Mouse (Mus musculus) embryonic facial prominence, embryonic 15.5 days (tissue): ENCODE measurements around the gene Cspg5. TPM values are rescaled to one million over a fixed set of nuclear protein-coding genes. Genes with fewer than 3 reads are reported as not detected.

Experiments used
- ATAC-seq: fragments of 200-750 bp; cut with Nextera tagmentation; 2 replicates; pipeline ENCODE4 v1.8.0; 2017; ENCODE audit warnings: low read depth, moderate TSS enrichment; ENCODE audit not compliant: insufficient number of reproducible peaks, low FRiP score, low TSS enrichment
- H3K27ac ChIP-seq: fragments of 300-500 bp; sonication (generic); replicated peaks from 2 replicates; pipeline ENCODE4 v1.5.1; 2015; ENCODE audit warnings: mild to moderate bottlenecking, inconsistent platforms
- H3K27me3 ChIP-seq: fragments of 300-500 bp; sonication (generic); 2 replicates; pipeline ENCODE4 v1.6.1; 2015; ENCODE audit warnings: inconsistent platforms
- H3K36me3 ChIP-seq: fragments of 300-500 bp; sonication (generic); 2 replicates; pipeline ENCODE4 v1.6.1; 2015; ENCODE audit warnings: mild to moderate bottlenecking, inconsistent platforms
- H3K4me1 ChIP-seq: fragments of 300-500 bp; sonication (generic); 2 replicates; pipeline ENCODE4 v1.6.1; 2015; ENCODE audit warnings: inconsistent platforms
- H3K4me2 ChIP-seq: fragments of 300-500 bp; sonication (generic); replicated peaks from 2 replicates; pipeline ENCODE4 v1.6.1; 2015; ENCODE audit warnings: mild to moderate bottlenecking, inconsistent platforms
- H3K4me3 ChIP-seq: fragments of 300-500 bp; sonication (generic); replicated peaks from 2 replicates; pipeline ENCODE4 v1.5.1; 2015; ENCODE audit warnings: mild to moderate bottlenecking, inconsistent platforms
- H3K9ac ChIP-seq: fragments of 300-500 bp; sonication (generic); 2 replicates; pipeline ENCODE4 v1.6.1; 2015; ENCODE audit warnings: inconsistent platforms
- H3K9me3 ChIP-seq: fragments of 300-500 bp; sonication (generic); replicated peaks from 2 replicates; pipeline ENCODE4 v1.6.1; 2016; ENCODE audit warnings: inconsistent platforms
- WGBS: fragments of 180-500 bp; shearing (Covaris S2); methylation state at CpG from one replicate; pipeline ENCODE4 v1.1.7; 2015; 5-methylcytosine and 5-hydroxymethylcytosine counted together
- polyA plus RNA-seq: library from polyadenylated mRNA; unstranded; fragments of >200 nt; fragmentation: Nextera tagmentation; extraction: Ambion mirVana; gene quantifications from 2 replicates; pipeline ENCODE4 v1.2.1, GENCODE M21; 2015

Cspg5 gene
- 13.0 and 14.7 TPM in 2 replicates for polyA plus RNA-seq

- peak within 1 kb of the TSS; percentile 71 for H3K4me3 ChIP-seq
- H3K9ac ChIP-seq = no peak within 1 kb of the TSS
- peaks cover 7% of the 10 kb centered on the region for H3K4me1 ChIP-seq
- ATAC-seq = no peak
- peaks cover 19% of the 10 kb centered on the region for H3K36me3 ChIP-seq
- no peaks in the 10 kb centered on the region for H3K9me3 ChIP-seq
- no peak within 1 kb of the TSS for H3K27ac ChIP-seq
- peak within 1 kb of the TSS; percentile 100 for H3K4me2 ChIP-seq
- 84% methylated on average over 7 of the region's 7 CpGs for WGBS
- H3K27me3 ChIP-seq = peaks cover 11% of the 10 kb centered on the region; the same call in 1 of the 2 replicates
Observed at GRCm38 (mm10) chr9:110243221-110243833, at the start of gene Cspg5. Cspg5 (plus strand) TSS chr9:110243783.

- Histone ChIP-seq H3K9ac (no peak overlapping the region), H3K4me2 (no peak overlapping the region), H3K36me3 (peaks cover 72% of the 10 kb centered on the region), H3K4me3 (no peak overlapping the region), H3K27ac (no peak overlapping the region), H3K4me1 (no peaks in the 10 kb centered on the region), H3K9me3 (no peaks in the 10 kb centered on the region), H3K27me3 (no peaks in the 10 kb centered on the region)
- ATAC-seq = no peak
- 81% methylated on average over 2 of the region's 2 CpGs for WGBS
Observed at GRCm38 (mm10) chr9:110199870-110200269, 43.7 kb upstream of the Cspg5 start.

GRCm38 (mm10) chr9:110205526-110206404, 37.8 kb upstream of the Cspg5 start:
- Histone ChIP-seq H3K9me3 (no peaks in the 10 kb centered on the region), H3K9ac (no peak overlapping the region), H3K4me2 (no peak overlapping the region), H3K27me3 (no peaks in the 10 kb centered on the region), H3K4me1 (no peaks in the 10 kb centered on the region), H3K27ac (0 out of 2 replicates have a peak overlapping the region, but pooled peaks have one; percentile 2), H3K4me3 (no peak overlapping the region), H3K36me3 (peaks cover 76% of the 10 kb centered on the region)
- ATAC-seq = peak; percentile 29; the same call in 1 of the 2 replicates
- 35% methylated on average over 15 of the region's 15 CpGs for WGBS

GRCm38 (mm10) chr9:110206437-110206836, 37.1 kb upstream of the Cspg5 start:
- Histone ChIP-seq H3K4me1 (no peaks in the 10 kb centered on the region), H3K27ac (no peak overlapping the region), H3K4me3 (no peak overlapping the region), H3K9me3 (no peaks in the 10 kb centered on the region), H3K36me3 (peaks cover 79% of the 10 kb centered on the region), H3K27me3 (no peaks in the 10 kb centered on the region), H3K4me2 (no peak overlapping the region), H3K9ac (no peak overlapping the region)
- no peak for ATAC-seq
- WGBS = 65% methylated on average over 2 of the region's 2 CpGs

- H3K4me2 ChIP-seq = no peak overlapping the region
- ATAC-seq = no peak
- H3K9me3 ChIP-seq = no peaks in the 10 kb centered on the region
- H3K27ac ChIP-seq = no peak overlapping the region
- H3K4me1 ChIP-seq = no peaks in the 10 kb centered on the region
- H3K9ac ChIP-seq = no peak overlapping the region
- WGBS = 66% methylated on average over 7 of the region's 7 CpGs
- no peaks in the 10 kb centered on the region for H3K27me3 ChIP-seq
- H3K36me3 ChIP-seq = peaks cover 72% of the 10 kb centered on the region
- no peak overlapping the region for H3K4me3 ChIP-seq
Observed at GRCm38 (mm10) chr9:110208265-110208664, 35.3 kb upstream of the Cspg5 start.

GRCm38 (mm10) chr9:110208967-110209366, 34.6 kb upstream of the Cspg5 start:
- WGBS = 83% methylated on average over 3 of the region's 3 CpGs
- Histone ChIP-seq H3K4me1 (no peaks in the 10 kb centered on the region), H3K4me2 (no peak overlapping the region), H3K36me3 (peaks cover 70% of the 10 kb centered on the region), H3K27ac (no peak overlapping the region), H3K4me3 (no peak overlapping the region), H3K27me3 (no peaks in the 10 kb centered on the region), H3K9ac (no peak overlapping the region), H3K9me3 (no peaks in the 10 kb centered on the region)
- ATAC-seq = no peak

GRCm38 (mm10) chr9:110224273-110224672, 19.3 kb upstream of the Cspg5 start:
- no peaks in the 10 kb centered on the region for H3K9me3 ChIP-seq
- no peaks in the 10 kb centered on the region for H3K4me1 ChIP-seq
- H3K27ac ChIP-seq = no peak overlapping the region
- H3K27me3 ChIP-seq = no peaks in the 10 kb centered on the region
- peaks cover 75% of the 10 kb centered on the region for H3K36me3 ChIP-seq
- 86% methylated on average over 4 of the region's 4 CpGs for WGBS
- H3K4me2 ChIP-seq = no peak overlapping the region
- no peak overlapping the region for H3K9ac ChIP-seq
- ATAC-seq = no peak
- H3K4me3 ChIP-seq = no peak overlapping the region

GRCm38 (mm10) chr9:110226191-110226590, 17.4 kb upstream of the Cspg5 start:
- no peak overlapping the region for H3K9ac ChIP-seq
- no peaks in the 10 kb centered on the region for H3K27me3 ChIP-seq
- H3K36me3 ChIP-seq = peaks cover 75% of the 10 kb centered on the region
- no peaks in the 10 kb centered on the region for H3K4me1 ChIP-seq
- no peak overlapping the region for H3K4me3 ChIP-seq
- no peak overlapping the region for H3K27ac ChIP-seq
- no peak overlapping the region for H3K4me2 ChIP-seq
- no peak for ATAC-seq
- WGBS = 86% methylated on average over 4 of the region's 4 CpGs
- H3K9me3 ChIP-seq = no peaks in the 10 kb centered on the region

- no peak overlapping the region for H3K27ac ChIP-seq
- no peak overlapping the region for H3K4me2 ChIP-seq
- H3K36me3 ChIP-seq = peaks cover 74% of the 10 kb centered on the region
- H3K9me3 ChIP-seq = no peaks in the 10 kb centered on the region
- no peak overlapping the region for H3K9ac ChIP-seq
- ATAC-seq = no peak
- H3K4me3 ChIP-seq = no peak overlapping the region
- 75% methylated on average over 6 of the region's 6 CpGs for WGBS
- no peaks in the 10 kb centered on the region for H3K27me3 ChIP-seq
- no peaks in the 10 kb centered on the region for H3K4me1 ChIP-seq
Observed at GRCm38 (mm10) chr9:110228671-110229070, 14.9 kb upstream of the Cspg5 start.

GRCm38 (mm10) chr9:110229112-110229511, 14.5 kb upstream of the Cspg5 start:
- Histone ChIP-seq H3K4me1 (no peaks in the 10 kb centered on the region), H3K27me3 (no peaks in the 10 kb centered on the region), H3K9ac (no peak overlapping the region), H3K9me3 (no peaks in the 10 kb centered on the region), H3K4me3 (no peak overlapping the region), H3K36me3 (peaks cover 75% of the 10 kb centered on the region), H3K27ac (no peak overlapping the region), H3K4me2 (no peak overlapping the region)
- 86% methylated on average over 1 of the region's 1 CpGs for WGBS
- no peak for ATAC-seq

GRCm38 (mm10) chr9:110229566-110230248, 13.9 kb upstream of the Cspg5 start:
- no peak overlapping the region for H3K27ac ChIP-seq
- peaks cover 76% of the 10 kb centered on the region for H3K36me3 ChIP-seq
- no peak for ATAC-seq
- H3K27me3 ChIP-seq = no peaks in the 10 kb centered on the region
- H3K4me1 ChIP-seq = no peaks in the 10 kb centered on the region
- no peak overlapping the region for H3K4me3 ChIP-seq
- WGBS = 81% methylated on average over 10 of the region's 10 CpGs
- H3K4me2 ChIP-seq = no peak overlapping the region
- H3K9me3 ChIP-seq = no peaks in the 10 kb centered on the region
- H3K9ac ChIP-seq = no peak overlapping the region
